Mouse (Mus musculus): ENCODE data around the gene Rhd. TPM values are rescaled to one million over a fixed set of nuclear protein-coding genes. Genes with fewer than 3 reads are reported as not detected.

Gene Rhd
- not detected in 4 replicates for total RNA-seq (2023)

DNA sequence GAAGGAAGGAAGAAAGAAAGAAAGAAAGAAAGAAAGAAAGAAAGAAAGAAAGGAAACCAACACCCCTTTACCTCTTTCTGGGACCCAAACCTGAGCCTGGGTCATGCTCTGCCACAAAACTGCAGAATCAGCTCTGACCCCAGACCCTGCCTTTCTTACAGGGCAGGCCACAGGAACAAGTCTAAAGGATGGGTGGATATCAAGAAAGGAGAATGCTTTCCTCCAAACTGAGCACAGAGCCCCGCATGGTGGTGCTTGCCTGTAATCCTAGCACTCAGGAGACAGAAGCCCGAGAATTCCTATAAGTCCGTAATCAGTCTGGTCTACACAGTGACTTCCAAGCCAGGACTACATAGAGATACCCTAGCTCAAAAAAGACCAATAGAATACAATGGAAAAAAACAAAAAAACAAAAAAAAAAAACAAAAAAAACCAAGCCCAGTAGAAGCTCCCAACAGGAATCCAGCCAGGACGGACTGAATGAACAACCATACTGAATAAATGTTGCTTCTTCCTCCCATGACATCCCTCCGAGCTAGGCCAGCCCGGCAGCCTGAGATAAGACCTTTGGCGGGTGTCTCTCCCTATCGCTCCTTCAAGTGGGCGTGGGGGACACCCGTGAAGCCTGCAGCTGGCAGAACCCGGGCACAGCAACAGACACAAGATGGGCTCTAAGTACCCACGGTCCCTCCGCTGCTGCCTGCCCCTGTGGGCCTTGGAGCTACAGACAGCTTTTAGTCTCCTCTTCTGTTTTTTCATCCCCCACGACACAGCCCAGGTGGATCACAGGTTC lies at the start of gene Rhd:
Gene Rhd, plus strand, starts transcription at position 600 of the 793 bp plus-strand sequence.

GRCm38 (mm10) chr4:134853259-134853636 lies 11.1 kb upstream of the Rhd start, which contains the start of gene Maco1:
TSS of gene Maco1 (minus strand) at chr4:134853345.

GRCm38 (mm10) chr4:134914864-134915209 lies 50.5 kb downstream of the Rhd start, which contains the start of gene Tmem50a:
TSS of gene Tmem50a (minus strand) at chr4:134915024.

DNA sequence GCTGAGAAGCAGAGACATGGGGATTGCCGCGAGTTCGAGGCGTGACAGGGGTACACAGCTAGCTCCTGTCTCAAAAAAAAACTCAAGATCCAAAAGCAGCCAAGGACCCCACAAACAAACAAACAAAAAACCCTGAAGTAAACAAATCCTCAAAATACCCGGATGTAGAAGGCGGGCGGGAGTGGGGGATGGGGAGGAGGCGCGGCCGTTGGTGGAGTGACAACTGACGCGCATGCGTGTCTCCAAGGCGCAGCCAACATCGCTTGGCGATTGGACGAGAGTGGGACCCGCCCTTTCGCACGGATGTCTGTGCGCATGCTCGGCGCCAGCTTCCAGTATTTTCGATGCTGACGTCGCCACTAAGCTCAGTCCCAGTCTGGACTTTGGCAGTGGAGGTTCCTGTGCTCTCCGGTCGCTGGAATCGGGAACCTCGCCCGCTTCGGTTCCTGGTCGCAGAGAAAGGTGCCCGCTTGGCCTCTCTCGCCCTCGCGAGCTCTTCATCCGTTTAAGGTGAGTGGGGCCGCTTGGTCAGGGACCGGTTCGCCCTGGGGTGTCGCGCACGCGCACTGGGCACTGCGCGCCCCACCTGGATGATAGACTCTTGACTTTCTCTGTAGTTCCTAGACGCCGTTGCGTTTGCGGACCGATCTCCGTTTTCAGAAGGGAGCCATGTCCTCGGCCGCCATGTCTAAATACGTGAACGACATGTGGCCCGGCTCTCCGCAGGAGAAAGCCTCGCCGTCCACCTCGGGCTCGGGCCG lies 59.1 kb downstream of the Rhd start, which contains the start of gene Rsrp1:
Gene Rsrp1, plus strand, starts transcription at position 335 of the 761 bp plus-strand sequence.

GRCm38 (mm10) chr4:134930684-134931481 lies 66.5 kb downstream of the Rhd start, which contains the start of gene Syf2:
TSS of gene Syf2 (plus strand) at chr4:134930898.

Other genes with a start within 250 kb of the Rhd start
- gene Man1c1, start 160.2 kb upstream of the Rhd start, total RNA-seq (2023) = 5.9 to 7.3 TPM (median 6.8 TPM) in 4 replicates
- gene Ldlrap1, start 96.5 kb upstream of the Rhd start, total RNA-seq (2023) = 15.8 to 16.7 TPM (median 16.4 TPM) in 4 replicates
- 58.7 to 61.4 TPM (median 59.4 TPM) in 4 replicates for gene Maco1, start 11.2 kb upstream of the Rhd start, total RNA-seq (2023)
- 107 to 113 TPM (median 109 TPM) in 4 replicates for gene Tmem50a, start 50.5 kb downstream of the Rhd start, total RNA-seq (2023)
- gene Rsrp1, start 59.1 kb downstream of the Rhd start, total RNA-seq (2023) = 288 to 320 TPM (median 311 TPM) in 4 replicates
- 196 to 240 TPM (median 223 TPM) in 4 replicates for gene Syf2, start 66.4 kb downstream of the Rhd start, total RNA-seq (2023)

Data from B cell, adult 62 days (primary cell).